Mouse (Mus musculus) granulocyte monocyte progenitor cell, adult 5-6 weeks (primary cell): ENCODE measurements around the gene Nup93. TPM values are rescaled to one million over a fixed set of nuclear protein-coding genes. Genes with fewer than 3 reads are reported as not detected.

Source experiments
- ATAC-seq: replicated peaks from 2 replicates; pipeline ENCODE4 v1.8.0; 2016; ENCODE audit warnings: mild to moderate bottlenecking, moderate TSS enrichment, inconsistent platforms; ENCODE audit not compliant: poor library complexity, severe bottlenecking
- total RNA-seq, 2 experiments: library from RNA; stranded (forward) in 1 of 2; stranded (reverse) in 1 of 2; fragments of 200-712, 200-1000 nt in 1 of 2; fragments of >200 nt in 1 of 2; fragmentation: Nextera tagmentation in 1 of 2; gene quantifications; 2 replicates each; pipeline ENCODE4 v1.2.3; 2014 to 2017

The Nup93 gene
- total RNA-seq, 2 experiments from 2014 or later = 45.1 to 45.5 TPM

DNA sequence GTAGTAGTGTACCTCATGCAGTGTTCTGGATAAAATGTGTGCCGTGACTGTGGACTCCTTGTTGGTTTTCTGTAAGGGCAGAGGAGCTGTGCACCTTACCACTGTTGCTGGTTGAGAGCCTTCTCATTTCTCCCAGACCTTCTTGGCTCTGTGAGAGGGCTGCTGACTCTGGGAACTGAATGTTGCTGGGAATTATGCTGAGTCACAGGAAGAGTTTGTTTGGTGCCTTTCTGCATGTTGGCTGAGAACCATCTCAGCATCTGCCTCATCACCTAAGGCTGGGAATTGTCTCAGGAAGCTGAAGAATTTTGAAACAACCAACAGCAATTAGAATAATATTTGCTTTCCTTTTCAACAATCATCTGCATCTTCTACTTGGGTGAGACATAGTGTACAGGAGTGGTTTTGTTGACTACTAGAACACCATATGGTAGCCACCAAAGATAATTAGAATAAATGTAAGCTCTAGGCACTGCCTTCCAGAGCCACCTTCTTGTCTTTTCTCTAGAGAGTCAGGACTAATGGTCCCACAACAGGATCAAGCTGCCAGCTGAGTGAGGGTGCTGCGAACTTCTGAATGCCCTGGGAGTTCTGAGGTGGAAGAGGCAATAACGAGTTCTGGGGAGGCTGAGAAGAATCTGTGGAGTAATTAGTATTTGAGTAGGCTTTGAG is 48.4 kb downstream of the Nup93 start:
- no peak for ATAC-seq

DNA sequence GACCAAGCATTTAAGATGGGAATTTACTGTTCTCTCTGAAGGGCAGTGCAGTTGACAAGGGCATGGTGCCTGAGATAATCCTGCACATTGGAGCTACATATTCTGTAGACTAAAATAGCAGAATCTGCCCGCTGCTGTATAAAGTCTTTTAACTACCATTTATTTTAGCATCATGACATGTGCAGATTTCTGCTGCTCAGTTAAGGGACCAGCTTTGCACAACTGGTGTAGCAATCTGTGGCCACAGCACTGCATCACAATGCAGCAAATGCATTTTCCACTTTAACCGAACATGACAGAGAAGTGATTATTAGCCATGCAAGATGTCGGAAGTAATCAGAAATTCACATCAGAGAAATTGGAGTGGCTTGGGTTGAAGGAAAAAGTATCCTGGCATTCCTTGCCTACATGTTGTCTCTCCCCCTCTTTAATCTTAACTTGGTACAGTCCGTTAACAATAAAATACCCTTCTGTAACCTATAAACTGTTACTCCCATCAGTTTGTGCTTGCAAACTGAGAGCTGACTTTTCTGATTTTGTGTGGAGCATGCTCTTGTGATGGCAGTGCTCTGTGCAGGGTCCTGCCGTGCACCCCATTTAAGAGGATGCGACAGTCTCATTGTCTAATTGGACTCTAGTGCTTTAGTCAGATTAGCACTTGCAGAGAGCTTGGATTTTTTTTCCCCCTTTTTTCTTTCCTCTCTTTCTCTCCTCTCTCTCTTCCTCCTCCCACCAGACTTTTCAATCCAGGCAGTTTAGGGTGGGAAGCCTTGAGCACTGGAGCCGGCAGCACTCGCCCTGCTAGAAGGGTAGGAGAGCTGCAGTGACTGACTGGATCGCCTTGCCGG is 52.2 kb downstream of the Nup93 start:
- no peak for ATAC-seq

DNA sequence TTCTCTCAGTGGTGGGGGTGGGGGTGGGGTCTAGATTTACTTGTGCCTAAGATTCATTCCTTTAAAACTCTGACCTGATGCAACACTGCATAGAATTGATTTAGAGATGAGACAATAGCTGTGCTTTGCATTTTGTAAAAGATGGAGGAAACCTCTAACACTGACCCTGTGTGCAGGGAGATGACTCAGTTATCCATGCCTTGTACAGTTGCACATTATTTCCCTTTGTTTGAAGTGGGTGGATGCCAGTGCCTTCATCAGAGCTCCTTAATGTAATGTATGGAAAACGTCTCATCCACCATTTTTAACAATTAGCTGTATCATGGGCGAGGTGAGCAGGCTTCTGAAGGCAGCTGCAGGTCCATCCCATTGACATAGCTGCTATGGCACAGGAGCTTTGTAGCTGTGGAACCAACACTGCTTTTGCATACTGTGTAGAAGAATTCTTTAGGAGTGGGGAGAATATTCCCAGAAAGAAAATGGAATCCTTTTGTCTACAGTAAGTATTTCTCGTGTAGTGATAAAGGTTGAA is 54.1 kb downstream of the Nup93 start:
- ATAC-seq = no peak

DNA sequence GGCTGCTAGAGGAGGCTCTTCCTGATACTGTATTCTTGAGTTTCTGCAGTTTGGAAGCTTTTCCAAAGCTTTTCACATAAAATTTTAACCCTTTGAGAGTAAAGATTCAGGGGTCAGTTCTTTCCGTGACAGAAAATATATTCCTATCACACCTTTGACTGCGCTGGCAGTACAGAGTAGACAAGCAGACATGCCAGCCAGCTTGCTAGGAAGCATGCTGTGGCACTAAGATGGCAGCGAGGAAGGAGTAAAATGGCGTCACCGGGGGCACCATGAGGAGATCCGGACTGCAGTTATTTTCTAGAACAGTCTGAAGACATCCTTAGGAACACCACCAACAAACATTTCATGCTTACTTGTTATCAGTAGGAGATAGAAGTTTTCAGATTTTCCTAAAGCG is 55.9 kb downstream of the Nup93 start:
- no peak for ATAC-seq

DNA sequence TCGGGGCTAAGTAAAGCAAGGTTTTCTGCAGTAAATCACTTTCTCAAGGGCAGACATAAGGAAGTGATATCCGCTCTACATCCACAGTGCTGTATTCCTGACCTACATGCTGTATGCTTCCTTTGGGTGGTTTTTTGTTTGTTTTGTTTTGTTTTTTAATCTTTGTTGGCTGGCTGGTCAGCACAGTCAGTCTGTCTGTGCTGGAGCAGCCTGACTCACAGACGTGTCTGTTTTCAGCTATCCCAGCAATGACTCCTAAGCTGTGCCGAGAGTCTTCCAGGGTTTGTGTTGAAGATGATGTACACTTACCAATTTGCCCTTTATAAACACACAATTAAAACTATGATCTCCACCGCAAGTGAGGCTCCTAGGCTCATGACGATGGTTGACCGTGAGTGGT is 56.7 kb downstream of the Nup93 start:
- ATAC-seq = no peak

DNA sequence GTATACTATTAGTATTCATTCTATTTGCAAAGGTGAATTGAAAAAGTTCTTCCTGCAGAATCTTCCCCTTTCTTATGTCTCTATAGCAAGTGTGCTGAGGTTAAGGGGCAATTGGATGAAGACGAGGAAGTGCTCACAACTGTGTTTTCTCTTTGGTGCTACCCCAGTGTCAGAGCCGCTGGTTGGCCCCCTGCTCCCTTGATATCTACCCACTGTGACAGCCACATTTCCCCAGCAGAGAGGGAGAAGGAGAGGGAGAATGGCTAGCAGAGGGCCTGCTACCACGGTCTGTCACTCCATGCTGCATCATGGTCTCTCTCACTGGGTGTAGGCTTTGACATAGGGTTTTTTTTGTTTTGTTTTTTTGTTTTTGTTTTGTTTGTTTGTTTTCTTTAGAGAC is 58.2 kb downstream of the Nup93 start:
- ATAC-seq = no peak

DNA sequence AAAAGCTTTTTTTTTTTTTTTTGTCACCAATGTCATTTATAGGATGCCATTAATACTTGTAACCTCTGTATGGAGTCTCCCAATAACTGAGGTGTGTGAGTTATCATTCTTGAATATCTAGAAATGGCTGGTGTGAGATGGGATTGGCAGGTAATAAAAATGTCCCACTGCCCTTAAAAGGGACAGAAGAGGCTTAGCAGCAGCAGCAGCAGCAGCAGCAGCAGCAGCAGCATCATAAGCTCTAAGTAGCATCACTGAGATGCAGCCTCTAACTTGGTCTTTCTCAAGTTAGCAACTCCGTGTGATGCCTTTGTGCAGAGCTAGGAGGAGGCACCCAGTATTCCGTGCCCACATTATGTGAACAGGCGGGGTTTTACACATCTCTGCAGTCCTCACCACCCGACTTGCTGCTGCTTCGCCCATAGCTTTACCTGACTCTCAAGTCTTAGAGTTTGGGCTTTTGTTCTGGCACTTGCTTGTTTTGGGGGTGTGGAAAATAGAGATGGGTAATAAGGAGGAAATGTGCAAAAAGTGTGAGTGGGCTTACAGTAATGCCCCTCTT is 59.0 kb downstream of the Nup93 start:
- ATAC-seq = no peak

DNA sequence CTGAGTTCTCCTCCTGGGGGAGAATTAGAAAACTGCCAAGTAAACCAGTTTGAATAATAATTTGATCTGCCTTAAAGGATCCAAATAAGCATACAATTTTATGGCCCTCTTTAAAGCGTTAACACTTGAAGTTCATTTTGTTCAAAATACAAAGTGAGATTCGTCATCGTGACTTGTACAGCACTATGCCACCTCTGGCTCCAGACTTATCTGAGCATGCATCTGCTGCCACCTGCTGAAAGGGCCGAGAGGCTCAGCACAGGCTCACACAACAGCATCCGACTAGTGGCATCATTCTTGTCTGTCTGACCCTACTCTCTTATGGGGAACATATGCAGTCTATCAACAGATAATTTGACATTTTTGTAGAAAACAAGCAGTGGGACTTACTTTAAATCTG is 59.7 kb downstream of the Nup93 start:
- ATAC-seq = no peak

DNA sequence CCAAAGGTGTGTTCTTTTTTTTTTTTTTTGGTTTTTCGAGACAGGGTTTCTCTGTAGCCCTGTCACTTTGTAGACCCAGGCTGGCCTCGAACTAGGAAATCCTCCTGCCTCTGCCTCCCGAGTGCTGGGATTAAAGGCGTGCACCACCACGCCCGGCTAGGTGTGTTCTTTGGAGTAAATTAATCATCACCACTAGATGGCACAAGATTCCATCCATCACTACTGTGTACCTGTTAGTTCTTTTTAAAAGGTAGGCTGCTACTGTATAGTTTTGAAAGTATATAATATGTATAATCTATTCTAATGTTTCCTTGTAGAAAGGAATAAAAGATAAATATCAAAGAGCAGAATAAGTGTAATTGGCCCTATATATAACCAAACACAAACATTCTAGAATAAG is 63.9 kb downstream of the Nup93 start:
- ATAC-seq = no peak

DNA sequence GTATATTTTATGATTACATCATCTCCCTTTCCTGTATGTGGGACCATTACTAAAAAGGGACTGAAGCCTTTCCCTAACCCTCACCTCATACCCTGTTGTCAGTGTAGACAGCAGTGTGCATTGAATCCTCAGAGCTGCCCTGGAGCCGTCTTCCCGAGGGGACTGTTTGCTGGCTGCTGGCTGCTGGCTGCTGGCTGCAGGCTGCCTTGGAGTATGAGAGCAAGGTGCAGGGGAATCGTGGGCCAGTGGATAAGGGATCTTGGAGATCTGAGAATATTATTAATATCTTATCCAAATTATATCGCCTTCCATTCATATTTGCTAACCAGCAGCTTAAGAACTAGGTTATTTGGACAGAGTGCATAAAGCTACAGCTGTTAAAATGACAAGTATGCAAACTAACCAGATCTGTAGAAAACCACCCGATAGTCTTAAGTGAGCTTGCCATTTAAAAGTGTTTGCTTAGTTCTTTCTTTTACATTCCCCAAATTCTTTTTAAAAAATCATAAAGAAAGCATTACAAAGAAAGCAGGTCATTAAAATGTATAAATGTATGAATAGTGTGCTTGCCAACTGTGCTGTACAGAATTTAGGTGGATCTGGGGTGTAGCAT is 65.7 kb downstream of the Nup93 start:
- no peak for ATAC-seq

DNA sequence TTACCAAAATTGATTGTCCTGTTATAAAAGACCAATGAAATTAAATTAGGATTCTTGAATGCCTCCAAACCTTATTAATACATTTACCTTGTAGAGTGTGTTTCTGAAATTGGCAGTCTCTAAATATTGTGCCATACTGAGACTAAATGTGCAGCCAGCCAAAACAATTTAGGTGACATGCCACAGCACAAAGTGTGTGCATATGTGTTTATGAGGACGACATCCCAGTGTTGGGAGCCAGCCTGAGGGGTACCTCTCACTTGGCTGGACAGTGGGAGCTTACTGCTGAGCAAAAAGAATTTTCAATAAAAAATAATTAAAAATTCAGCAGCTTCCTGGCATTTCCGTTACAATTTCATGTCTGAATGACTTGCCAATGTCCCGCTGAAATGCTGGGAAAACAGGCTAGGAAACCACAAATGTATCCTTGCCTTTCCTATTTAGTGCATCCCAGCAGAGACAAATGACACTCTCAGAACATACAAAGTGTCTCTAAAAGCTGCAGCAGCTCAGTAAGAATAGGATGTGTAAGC is 68.2 kb downstream of the Nup93 start:
- ATAC-seq = no peak

DNA sequence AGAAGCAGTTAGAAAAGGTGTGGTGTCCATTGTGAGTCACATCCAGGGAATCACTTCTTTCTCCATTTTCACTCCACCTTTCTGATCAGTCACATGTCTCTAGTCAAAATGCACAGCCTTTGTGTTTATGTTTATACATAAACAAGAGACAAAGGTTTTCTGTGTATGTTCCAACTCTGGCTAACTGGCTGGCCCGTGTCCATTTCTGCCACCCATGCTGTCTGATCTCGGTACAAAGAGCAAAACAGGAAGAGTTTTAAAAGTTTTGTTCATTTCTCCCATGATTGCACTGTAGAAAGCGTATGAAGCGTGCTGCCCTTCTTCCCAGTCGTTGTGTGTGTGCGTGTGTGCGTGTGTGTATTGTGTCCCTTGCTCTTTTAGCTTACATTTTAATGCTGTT is 69.8 kb downstream of the Nup93 start:
- no peak for ATAC-seq

DNA sequence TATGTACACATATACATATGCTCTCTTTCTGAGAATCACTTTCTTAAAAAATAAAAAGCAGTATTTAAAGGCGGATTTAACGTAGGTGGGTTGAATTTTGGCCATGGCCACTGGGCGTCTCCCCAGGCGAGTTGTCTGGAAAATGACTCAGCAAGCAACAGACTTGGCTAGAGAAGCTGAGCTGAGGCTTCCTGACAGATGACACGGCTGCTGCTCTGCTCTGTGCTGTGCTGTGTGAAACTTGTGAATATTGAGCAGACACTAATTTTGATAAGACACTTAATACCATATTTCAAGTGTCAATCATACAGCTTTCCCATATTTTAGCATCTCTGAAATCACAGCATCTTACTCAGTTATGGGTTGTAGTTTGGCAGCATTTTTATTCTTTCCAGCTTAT is 76.2 kb downstream of the Nup93 start:
- no peak for ATAC-seq

DNA sequence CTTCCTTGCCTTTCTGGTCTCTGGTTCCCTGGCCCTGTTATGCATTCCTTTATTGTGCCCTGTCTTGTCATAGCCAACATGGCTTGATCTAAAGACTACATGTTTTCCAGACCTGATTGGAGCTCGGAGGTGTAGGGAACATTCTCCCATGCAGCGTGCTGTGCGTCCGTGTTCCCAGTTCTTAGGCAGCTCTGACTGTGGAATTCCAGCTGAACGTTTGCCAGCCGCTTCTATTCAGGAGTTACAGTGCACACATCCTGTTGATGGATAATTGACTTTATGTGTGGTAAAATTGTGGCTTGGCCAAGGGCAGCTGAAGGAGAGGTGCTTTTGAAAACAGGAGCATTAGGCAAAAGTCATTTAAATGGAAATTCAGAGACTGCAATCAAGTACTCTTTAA is 77.7 kb downstream of the Nup93 start:
- ATAC-seq = no peak

DNA sequence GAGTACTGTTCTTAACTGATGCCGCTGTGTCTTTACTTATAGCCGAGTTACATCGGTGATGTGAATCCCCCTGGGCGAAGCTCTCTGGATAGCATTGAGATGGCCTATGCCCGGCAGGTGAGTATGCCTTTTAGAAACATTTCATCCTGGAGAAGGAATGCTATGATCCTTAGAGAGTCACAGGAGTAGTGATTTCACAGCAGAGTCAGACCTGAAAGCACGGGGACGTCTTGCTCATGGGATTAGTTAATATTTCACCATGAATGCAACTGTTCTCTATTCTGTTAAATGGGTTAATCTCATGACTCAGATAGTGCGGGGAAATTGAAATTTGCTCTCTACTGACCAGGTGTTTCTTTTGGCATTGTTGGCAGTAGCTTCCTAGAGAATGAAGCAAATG is 78.3 kb downstream of the Nup93 start:
- no peak for ATAC-seq

DNA sequence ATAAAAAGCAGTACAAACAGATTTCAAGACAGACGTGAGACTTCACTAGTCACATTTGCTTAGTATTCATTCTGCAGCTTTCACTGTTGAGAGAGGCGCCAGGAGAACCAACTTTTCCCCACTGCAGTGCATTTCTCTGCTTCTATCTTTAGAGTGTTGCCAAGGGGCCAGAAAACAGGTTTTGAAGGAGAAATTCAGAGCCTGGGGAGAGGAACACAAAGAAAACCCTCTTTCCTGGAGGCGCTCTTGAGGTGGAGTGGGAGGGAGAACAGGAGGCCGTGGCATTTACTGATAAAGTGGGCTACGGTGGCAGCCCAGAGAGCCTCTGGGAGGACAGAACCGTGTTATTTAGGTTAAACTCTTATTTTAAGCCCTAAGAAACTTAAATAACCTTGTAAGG is 81.3 kb downstream of the Nup93 start:
- ATAC-seq = no peak

DNA sequence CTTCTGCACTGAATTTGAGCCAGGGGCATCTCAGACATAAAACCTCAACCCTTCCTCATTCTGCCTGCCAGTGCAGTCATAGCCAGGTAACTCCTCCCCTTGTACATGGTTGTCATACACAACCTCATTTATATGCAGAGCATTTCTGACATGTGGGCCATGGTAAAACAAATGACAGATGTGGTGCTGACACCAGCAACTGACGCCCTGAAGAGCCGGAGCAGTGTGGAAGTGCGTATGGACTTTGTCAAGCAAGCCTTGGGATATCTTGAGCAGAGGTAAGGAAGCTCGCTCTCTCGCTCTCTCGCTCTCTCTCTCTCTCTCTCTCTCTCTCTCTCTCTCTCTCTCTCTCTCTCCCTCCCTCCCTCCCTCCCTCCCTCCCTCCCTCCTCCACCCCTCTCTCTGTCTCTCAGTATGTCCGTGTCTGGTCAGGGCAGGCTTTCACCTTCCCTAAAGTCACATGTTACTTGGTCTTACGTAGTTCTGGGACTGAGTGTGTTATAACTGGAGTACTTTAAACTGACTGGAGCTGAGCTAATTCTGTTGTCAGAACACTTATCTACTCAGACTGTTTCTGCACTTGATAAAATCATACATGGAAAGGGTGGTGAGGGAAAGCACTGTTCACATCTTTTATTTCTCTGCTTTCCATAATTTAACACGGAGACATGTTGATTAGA is 82.1 kb downstream of the Nup93 start:
- ATAC-seq = no peak

DNA sequence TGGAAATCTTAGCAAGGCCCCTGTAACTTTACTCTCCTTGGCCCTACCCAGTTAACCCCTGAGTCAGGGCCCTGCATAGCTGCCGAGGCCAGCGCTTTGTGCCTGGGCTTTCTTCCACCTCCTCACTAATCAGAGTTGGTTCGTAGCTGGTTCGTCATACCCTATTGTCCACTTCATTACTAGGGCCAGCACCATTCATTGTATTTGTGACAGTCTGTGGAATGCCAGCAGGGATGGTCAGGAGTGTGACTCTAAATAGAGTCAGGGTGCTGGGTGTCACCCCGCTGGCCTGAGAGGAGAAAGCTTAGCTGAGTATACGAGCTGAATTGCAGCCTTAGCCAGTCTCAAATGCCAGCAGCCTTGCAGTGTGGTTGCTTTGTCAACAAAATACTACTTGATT is 82.7 kb downstream of the Nup93 start:
- no peak for ATAC-seq

DNA sequence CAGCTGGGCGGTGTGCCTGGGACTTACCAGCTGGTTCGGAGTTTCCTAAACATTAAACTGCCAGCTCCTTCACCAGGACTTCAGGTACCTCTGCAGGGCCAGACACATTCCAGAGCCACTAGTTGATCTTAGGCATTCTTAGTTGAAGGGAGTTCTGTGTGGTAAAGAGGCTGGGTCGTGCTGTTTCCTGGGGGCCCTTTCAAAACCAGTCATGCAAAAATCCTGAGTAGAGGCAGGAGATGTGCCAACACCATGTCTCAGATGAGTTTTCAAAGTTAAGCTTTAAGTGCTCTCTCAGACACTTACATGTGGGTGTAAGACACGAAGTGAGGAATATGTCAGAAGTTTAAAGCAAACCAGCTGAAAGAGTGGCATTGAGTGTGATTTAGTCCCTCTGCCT is 86.4 kb downstream of the Nup93 start:
- no peak for ATAC-seq

DNA sequence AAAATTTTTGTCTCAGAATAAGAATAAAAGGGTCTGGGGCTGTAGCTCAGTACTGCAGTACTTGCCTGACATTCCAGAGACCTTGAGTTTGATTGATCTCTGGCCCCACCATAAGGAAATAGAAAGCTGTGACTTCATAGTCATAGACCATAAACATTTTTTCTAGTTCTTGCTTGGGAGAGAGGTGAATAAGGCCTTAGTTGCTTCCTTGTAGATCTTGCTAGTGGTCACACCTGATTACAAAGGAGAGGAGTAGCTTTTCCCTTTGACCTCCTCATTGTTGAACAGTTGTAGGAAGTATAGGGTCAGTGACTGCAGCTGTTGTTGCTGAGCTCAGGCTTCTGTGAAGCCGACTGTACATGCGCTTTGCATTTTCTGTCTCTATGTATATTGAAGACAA is 90.0 kb downstream of the Nup93 start:
- ATAC-seq = no peak
